Mouse (Mus musculus): ENCODE data around the gene Selenop. TPM values are rescaled to one million over a fixed set of nuclear protein-coding genes. Genes with fewer than 3 reads are reported as not detected.
"Not testable (repeated sequence)": the region's sequence is repeated elsewhere in the genome, so short reads cannot be mapped to it uniquely, and the experiment has no call there.

Gene Selenop
- polyA plus RNA-seq, 1 experiment from 2014 or later = 512 TPM

DNA sequence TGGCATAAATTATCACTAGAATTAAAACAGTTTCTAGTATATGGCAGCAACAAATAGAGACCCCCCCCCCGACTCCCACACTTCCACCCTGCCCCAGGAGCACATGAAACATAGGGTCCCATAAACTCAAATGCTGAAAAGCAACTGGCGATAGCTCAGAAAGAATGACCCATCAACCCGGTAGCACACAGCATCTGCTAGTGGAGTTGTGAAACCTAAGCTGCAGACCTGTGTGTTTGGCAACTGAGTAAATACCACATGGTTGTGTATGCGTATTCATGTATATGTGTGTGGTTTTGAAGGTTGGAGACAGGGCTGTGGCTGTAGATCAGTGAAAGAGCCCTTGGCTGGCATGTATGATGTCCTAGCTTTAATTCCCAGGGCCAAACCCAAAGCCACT, 37.3 kb upstream of the Selenop start:
- TF ChIP-seq CTCF (IDR thresholded peaks at IDR 0.05; ENCODE audit: low read depth) (no peak), EP300 (optimal IDR thresholded peaks at IDR 0.05) (no peak)
- H3K27me3 ChIP-seq (ENCODE audit: control insufficient read depth, insufficient read depth, low read length) = no peaks in the 10 kb centered on the region
- H3K4me3 ChIP-seq (ENCODE audit: low read depth, low read length) = no peak overlapping the region
- H3K9me3 ChIP-seq (ENCODE audit: control insufficient read depth, low read length) = no peaks in the 10 kb centered on the region
- no peak for ATAC-seq (ENCODE audit: low FRiP score, low TSS enrichment)
- 84% methylated on average over 4 of the region's 4 CpGs for WGBS
- no peak for DNase-seq (ENCODE audit: low spot score)
- H3K36me3 ChIP-seq (ENCODE audit: control insufficient read depth, insufficient read depth, low read length) = no peaks in the 10 kb centered on the region
- no peak overlapping the region for H3K4me2 ChIP-seq (replicated peaks; ENCODE audit: low read depth)
- H3K27ac ChIP-seq (replicated peaks) = no peak overlapping the region
- no peaks in the 10 kb centered on the region for H3K4me1 ChIP-seq (replicated peaks; ENCODE audit: control insufficient read depth, insufficient read depth)
- H3K9ac ChIP-seq (ENCODE audit: low read length) = no peak overlapping the region

- Histone ChIP-seq H3K4me1 (replicated peaks; ENCODE audit: control insufficient read depth, insufficient read depth) (no peaks in the 10 kb centered on the region), H3K9me3 (ENCODE audit: control insufficient read depth, low read length) (no peaks in the 10 kb centered on the region), H3K27ac (replicated peaks) (no peak overlapping the region), H3K36me3 (ENCODE audit: control insufficient read depth, insufficient read depth, low read length) (no peaks in the 10 kb centered on the region), H3K4me2 (replicated peaks; ENCODE audit: low read depth) (no peak overlapping the region), H3K27me3 (ENCODE audit: control insufficient read depth, insufficient read depth, low read length) (no peaks in the 10 kb centered on the region), H3K9ac (ENCODE audit: low read length) (no peak overlapping the region), H3K4me3 (ENCODE audit: low read depth, low read length) (no peak overlapping the region)
- no peak for ATAC-seq (ENCODE audit: low FRiP score, low TSS enrichment)
- TF ChIP-seq EP300 (optimal IDR thresholded peaks at IDR 0.05) (no peak), CTCF (IDR thresholded peaks at IDR 0.05; ENCODE audit: low read depth) (no peak)
- WGBS = 33% methylated on average over 9 of the region's 9 CpGs
- no peak for DNase-seq (ENCODE audit: low spot score)
These were observed 36.0 kb upstream of the Selenop start for GRCm38 (mm10) chr15:3232168-3232835.

DNA sequence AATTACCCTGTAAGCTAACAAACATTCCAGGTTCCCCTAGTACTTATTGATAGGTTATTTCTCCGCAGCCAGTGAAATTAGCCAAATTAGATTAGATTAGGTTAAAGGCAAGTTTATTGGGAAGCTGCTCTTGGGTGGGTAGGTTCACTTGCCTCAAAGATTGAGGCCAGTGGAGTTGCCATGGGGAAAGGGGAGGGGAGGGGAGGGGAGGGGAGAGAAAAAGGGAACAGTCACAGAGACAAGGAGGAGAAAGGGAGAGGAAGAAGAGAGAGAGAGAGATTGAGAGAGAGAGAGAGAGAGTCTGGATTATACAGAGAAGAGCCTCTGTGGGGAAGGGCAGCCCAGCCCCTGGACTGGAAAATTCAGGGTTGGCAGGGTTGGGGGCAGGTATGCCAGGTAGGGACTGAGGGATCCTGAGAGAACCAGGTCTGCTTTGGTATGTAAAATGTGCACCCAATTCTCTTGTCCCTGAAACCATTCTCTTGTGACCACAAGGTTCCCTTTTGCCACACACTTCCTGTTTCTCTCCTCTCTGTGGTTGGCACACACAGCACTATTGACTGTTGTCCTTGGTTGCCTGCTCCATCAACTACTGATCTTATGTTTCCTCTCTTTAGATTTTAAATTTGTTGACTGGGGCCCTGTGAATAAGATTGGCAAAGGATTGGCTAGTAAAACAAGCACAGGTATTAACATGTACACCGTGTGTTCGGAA, 34.4 kb upstream of the Selenop start:
- Histone ChIP-seq H3K4me2 (replicated peaks; ENCODE audit: low read depth) (no peak overlapping the region), H3K4me1 (replicated peaks; ENCODE audit: control insufficient read depth, insufficient read depth) (no peaks in the 10 kb centered on the region), H3K36me3 (ENCODE audit: control insufficient read depth, insufficient read depth, low read length) (no peaks in the 10 kb centered on the region), H3K27ac (replicated peaks) (no peak overlapping the region), H3K27me3 (ENCODE audit: control insufficient read depth, insufficient read depth, low read length) (no peaks in the 10 kb centered on the region), H3K9ac (ENCODE audit: low read length) (no peak overlapping the region), H3K9me3 (ENCODE audit: control insufficient read depth, low read length) (no peaks in the 10 kb centered on the region), H3K4me3 (ENCODE audit: low read depth, low read length) (no peak overlapping the region)
- TF ChIP-seq EP300 (optimal IDR thresholded peaks at IDR 0.05) (no peak), CTCF (IDR thresholded peaks at IDR 0.05; ENCODE audit: low read depth) (no peak)
- WGBS = 83% methylated on average over 3 of the region's 3 CpGs
- ATAC-seq (ENCODE audit: low FRiP score, low TSS enrichment) (no peak), DNase-seq (ENCODE audit: low spot score) (no peak)

- Histone ChIP-seq H3K27me3 (ENCODE audit: control insufficient read depth, insufficient read depth, low read length) (no peaks in the 10 kb centered on the region), H3K4me3 (ENCODE audit: low read depth, low read length) (no peak overlapping the region), H3K4me1 (replicated peaks; ENCODE audit: control insufficient read depth, insufficient read depth) (no peaks in the 10 kb centered on the region), H3K9ac (ENCODE audit: low read length) (no peak overlapping the region), H3K9me3 (ENCODE audit: control insufficient read depth, low read length) (no peaks in the 10 kb centered on the region), H3K36me3 (ENCODE audit: control insufficient read depth, insufficient read depth, low read length) (no peaks in the 10 kb centered on the region), H3K4me2 (replicated peaks; ENCODE audit: low read depth) (no peak overlapping the region), H3K27ac (replicated peaks) (no peak overlapping the region)
- TF ChIP-seq EP300 (optimal IDR thresholded peaks at IDR 0.05) (no peak), CTCF (IDR thresholded peaks at IDR 0.05; ENCODE audit: low read depth) (no peak)
- no peak for DNase-seq (ENCODE audit: low spot score)
- 56% methylated on average over 2 of the region's 2 CpGs for WGBS
- no peak for ATAC-seq (ENCODE audit: low FRiP score, low TSS enrichment)
These were observed 32.0 kb upstream of the Selenop start for GRCm38 (mm10) chr15:3236338-3236737.

- Histone ChIP-seq H3K4me3 (ENCODE audit: low read depth, low read length) (no peak overlapping the region), H3K4me2 (replicated peaks; ENCODE audit: low read depth) (no peak overlapping the region), H3K9ac (ENCODE audit: low read length) (no peak overlapping the region), H3K4me1 (replicated peaks; ENCODE audit: control insufficient read depth, insufficient read depth) (no peaks in the 10 kb centered on the region), H3K27me3 (ENCODE audit: control insufficient read depth, insufficient read depth, low read length) (no peaks in the 10 kb centered on the region), H3K27ac (replicated peaks) (no peak overlapping the region), H3K36me3 (ENCODE audit: control insufficient read depth, insufficient read depth, low read length) (no peaks in the 10 kb centered on the region), H3K9me3 (ENCODE audit: control insufficient read depth, low read length) (no peaks in the 10 kb centered on the region)
- ATAC-seq (ENCODE audit: low FRiP score, low TSS enrichment) = no peak
- DNase-seq (ENCODE audit: low spot score) = no peak
- TF ChIP-seq EP300 (optimal IDR thresholded peaks at IDR 0.05) (no peak), CTCF (IDR thresholded peaks at IDR 0.05; ENCODE audit: low read depth) (no peak)
- WGBS = 96% methylated on average over 1 of the region's 1 CpGs
These were observed 30.4 kb upstream of the Selenop start for GRCm38 (mm10) chr15:3237963-3238362.

GRCm38 (mm10) chr15:3245036-3245435, 23.3 kb upstream of the Selenop start:
- not testable (repeated sequence) for H3K4me1 ChIP-seq (replicated peaks; ENCODE audit: control insufficient read depth, insufficient read depth); H3K9ac ChIP-seq (ENCODE audit: low read length); H3K4me2 ChIP-seq (replicated peaks; ENCODE audit: low read depth); H3K4me3 ChIP-seq (ENCODE audit: low read depth, low read length); ATAC-seq (ENCODE audit: low FRiP score, low TSS enrichment); DNase-seq (ENCODE audit: low spot score); H3K9me3 ChIP-seq (ENCODE audit: control insufficient read depth, low read length); H3K27me3 ChIP-seq (ENCODE audit: control insufficient read depth, insufficient read depth, low read length); H3K36me3 ChIP-seq (ENCODE audit: control insufficient read depth, insufficient read depth, low read length); H3K27ac ChIP-seq (replicated peaks)
- WGBS = 83% methylated on average over 10 of the region's 10 CpGs
